Mouse (Mus musculus) limb, embryonic 15.5 days (tissue): Measurements from ENCODE around the gene Gsta3. TPM values are rescaled to one million over a fixed set of nuclear protein-coding genes. Genes with fewer than 3 reads are reported as not detected.
"Not testable (repeated sequence)": the region's sequence is repeated elsewhere in the genome, so short reads cannot be mapped to it uniquely, and the experiment has no call there.

ENCODE experiments used
- ATAC-seq: fragments of 200-750 bp; cut with Nextera tagmentation; 2 replicates; pipeline ENCODE4 v1.8.0; 2017; ENCODE audit warnings: low read depth, moderate TSS enrichment; ENCODE audit not compliant: insufficient number of reproducible peaks, low FRiP score, low TSS enrichment
- H3K27ac ChIP-seq: fragments of 300-500 bp; sonication (generic); 2 replicates; pipeline ENCODE4 v1.5.1; 2015; ENCODE audit warnings: moderate library complexity, mild to moderate bottlenecking, inconsistent platforms
- H3K27me3 ChIP-seq: fragments of 300-500 bp; sonication (generic); 2 replicates; pipeline ENCODE4 v1.6.1; 2015; ENCODE audit warnings: inconsistent platforms
- H3K36me3 ChIP-seq: fragments of 300-500 bp; sonication (generic); 2 replicates; pipeline ENCODE4 v1.6.1; 2015; ENCODE audit warnings: inconsistent platforms
- H3K4me1 ChIP-seq: fragments of 300-500 bp; sonication (generic); 2 replicates; pipeline ENCODE4 v1.6.1; 2015; ENCODE audit warnings: inconsistent platforms
- H3K4me2 ChIP-seq: fragments of 300-500 bp; sonication (generic); 2 replicates; pipeline ENCODE4 v1.6.1; 2015; ENCODE audit warnings: mild to moderate bottlenecking, inconsistent platforms
- H3K4me3 ChIP-seq: fragments of 300-500 bp; sonication (generic); 2 replicates; pipeline ENCODE4 v1.5.1; 2015; ENCODE audit warnings: mild to moderate bottlenecking, inconsistent platforms
- H3K9ac ChIP-seq: fragments of 300-500 bp; sonication (generic); 2 replicates; pipeline ENCODE4 v1.6.1; 2015; ENCODE audit warnings: inconsistent platforms
- H3K9me3 ChIP-seq: fragments of 300-500 bp; sonication (generic); 2 replicates; pipeline ENCODE4 v1.6.1; 2016; ENCODE audit warnings: inconsistent platforms
- WGBS: fragments of 180-500 bp; shearing (Covaris S2); methylation state at CpG from one replicate; pipeline ENCODE4 v1.1.7; 2015; 5-methylcytosine and 5-hydroxymethylcytosine counted together
- polyA plus RNA-seq: library from polyadenylated mRNA; unstranded; fragments of >200 nt; fragmentation: Nextera tagmentation; extraction: Ambion mirVana; gene quantifications from 2 replicates; pipeline ENCODE4 v1.2.1, GENCODE M21; 2015

Gene Gsta3
- polyA plus RNA-seq, 1 experiment from 2014 or later, result 4.0 TPM

DNA sequence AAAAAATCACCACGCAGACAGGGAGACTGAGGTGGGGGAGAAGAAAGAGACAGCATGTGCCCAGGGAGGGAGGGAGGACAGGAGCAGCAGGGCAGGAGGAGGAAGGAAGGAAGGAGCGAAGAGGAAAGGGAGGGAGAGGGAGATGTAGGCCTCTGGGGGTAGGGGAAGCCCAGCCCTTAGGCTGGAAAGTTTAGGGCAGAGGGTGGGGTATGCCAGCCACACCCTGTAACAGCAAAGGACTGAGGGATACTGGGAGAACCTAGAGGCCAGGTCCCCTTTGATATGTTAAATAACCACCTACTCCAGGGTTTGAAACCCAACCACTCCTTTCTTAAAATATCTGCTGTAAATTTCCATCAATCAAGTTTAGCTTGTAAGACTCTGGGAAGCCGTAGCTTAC, 16.0 kb downstream of the Gsta3 start:
- H3K4me3 ChIP-seq, result no peak overlapping the region
- 48% methylated on average over 3 of the region's 3 CpGs for WGBS
- no peaks in the 10 kb centered on the region for H3K36me3 ChIP-seq

DNA sequence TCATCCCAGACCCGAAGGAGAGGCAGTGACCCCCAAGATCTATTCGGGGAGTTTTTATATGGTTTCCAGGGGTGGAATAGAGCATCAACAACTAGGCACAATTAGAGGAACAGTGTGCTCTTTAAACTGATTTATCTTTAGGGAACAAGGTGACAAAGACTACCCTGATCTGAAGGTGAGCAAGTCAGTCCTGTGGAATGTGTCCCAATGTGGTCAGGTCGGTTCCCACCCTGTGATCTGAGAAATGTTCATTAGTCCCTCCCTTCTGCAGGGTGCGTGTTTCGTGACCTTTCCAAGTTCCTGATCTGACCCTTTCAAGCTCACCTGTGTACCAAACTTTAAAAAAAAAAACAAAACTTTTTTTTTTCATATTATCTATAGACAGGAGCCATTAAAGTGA, 16.5 kb downstream of the Gsta3 start:
- Histone ChIP-seq H3K4me2 (no peak overlapping the region), H3K4me1 (0 out of 2 replicates have a peak, but pooled peaks cover 6% of the 10 kb centered on the region), H3K4me3 (no peak overlapping the region), H3K27me3 (no peaks in the 10 kb centered on the region), H3K9ac (no peak overlapping the region), H3K27ac (no peak overlapping the region), H3K9me3 (no peaks in the 10 kb centered on the region), H3K36me3 (no peaks in the 10 kb centered on the region)
- 68% methylated on average over 5 of the region's 5 CpGs for WGBS
- ATAC-seq, result no peak

More for the DNA sequence above, 16.0 kb downstream of the Gsta3 start:
- no peaks in the 10 kb centered on the region for H3K9me3 ChIP-seq
- 0 out of 2 replicates have a peak, but pooled peaks cover 6% of the 10 kb centered on the region for H3K4me1 ChIP-seq
- H3K27ac ChIP-seq, result no peak overlapping the region
- no peak overlapping the region for H3K4me2 ChIP-seq
- no peaks in the 10 kb centered on the region for H3K27me3 ChIP-seq
- no peak overlapping the region for H3K9ac ChIP-seq
- ATAC-seq, result no peak

DNA sequence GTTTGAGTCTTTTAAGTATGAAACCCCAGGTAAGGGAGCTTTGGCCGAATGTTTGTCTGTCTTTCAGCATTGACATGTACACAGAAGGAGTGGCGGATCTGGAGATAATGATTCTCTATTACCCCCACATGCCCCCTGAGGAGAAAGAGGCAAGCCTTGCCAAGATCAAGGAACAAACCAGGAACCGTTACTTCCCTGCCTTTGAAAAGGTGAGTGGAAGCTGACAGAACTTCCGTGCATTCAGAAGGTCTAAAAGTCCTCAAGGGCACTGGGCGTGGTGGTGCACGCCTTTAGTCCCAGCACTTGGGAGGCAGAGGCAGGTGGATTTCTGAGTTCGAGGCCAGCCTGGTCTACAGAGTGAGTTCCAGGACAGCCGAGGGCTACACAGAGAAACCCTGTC, 19.6 kb downstream of the Gsta3 start:
- not testable (repeated sequence) for H3K4me2 ChIP-seq, H3K9ac ChIP-seq, H3K36me3 ChIP-seq, ATAC-seq, H3K27ac ChIP-seq, H3K4me3 ChIP-seq, H3K27me3 ChIP-seq, H3K9me3 ChIP-seq, H3K4me1 ChIP-seq
- WGBS, result 79% methylated on average over 8 of the region's 8 CpGs

DNA sequence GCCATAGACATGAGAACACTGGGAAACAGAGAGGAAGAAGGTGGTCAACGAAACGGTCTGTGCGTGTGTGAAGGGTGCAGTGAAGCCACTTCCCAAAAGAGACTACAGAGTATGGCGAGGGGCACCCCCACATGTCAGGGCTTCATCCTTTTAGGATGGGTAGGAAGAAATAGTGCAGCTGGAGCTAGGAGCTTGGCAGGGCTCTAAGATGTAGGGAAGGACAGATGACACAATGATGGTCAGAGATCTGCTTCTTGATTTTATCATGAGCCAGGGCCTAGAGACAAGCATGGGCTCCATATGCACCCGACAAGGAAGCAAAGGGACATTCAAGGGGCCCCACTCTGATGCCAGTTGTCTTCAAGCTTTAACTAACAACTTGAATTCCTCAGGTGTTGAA, 22.0 kb downstream of the Gsta3 start:
- 92% methylated on average over 5 of the region's 5 CpGs for WGBS
- Histone ChIP-seq H3K9me3 (no peaks in the 10 kb centered on the region), H3K4me1 (no peaks in the 10 kb centered on the region), H3K36me3 (no peaks in the 10 kb centered on the region), H3K4me3 (no peak overlapping the region), H3K9ac (no peak overlapping the region), H3K4me2 (no peak overlapping the region), H3K27me3 (no peaks in the 10 kb centered on the region), H3K27ac (no peak overlapping the region)
- ATAC-seq, result no peak

DNA sequence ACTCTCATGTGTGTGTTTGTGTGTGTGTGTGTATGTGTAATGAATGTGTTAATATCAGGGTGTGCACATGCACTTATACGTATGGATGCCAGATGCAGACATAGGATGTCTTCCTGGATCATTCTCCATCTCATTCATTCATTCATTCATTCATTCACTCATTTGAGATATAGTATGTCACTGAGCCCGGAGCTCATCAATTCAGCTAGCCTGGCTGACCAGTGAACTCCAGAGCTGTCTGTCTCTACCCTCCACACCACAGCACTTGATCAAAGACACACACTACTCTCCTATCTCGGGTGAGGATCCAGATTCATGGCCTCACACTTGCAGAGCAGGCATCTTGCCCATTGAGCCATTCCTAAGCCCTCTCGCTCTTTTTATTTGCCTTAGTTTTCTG, 23.6 kb downstream of the Gsta3 start:
- Histone ChIP-seq H3K36me3 (no peaks in the 10 kb centered on the region), H3K4me2 (no peak overlapping the region), H3K9me3 (no peaks in the 10 kb centered on the region), H3K4me1 (no peaks in the 10 kb centered on the region), H3K9ac (no peak overlapping the region), H3K27ac (no peak overlapping the region), H3K27me3 (no peaks in the 10 kb centered on the region), H3K4me3 (no peak overlapping the region)
- no peak for ATAC-seq
- 80% methylated on average over 4 of the region's 4 CpGs for WGBS

DNA sequence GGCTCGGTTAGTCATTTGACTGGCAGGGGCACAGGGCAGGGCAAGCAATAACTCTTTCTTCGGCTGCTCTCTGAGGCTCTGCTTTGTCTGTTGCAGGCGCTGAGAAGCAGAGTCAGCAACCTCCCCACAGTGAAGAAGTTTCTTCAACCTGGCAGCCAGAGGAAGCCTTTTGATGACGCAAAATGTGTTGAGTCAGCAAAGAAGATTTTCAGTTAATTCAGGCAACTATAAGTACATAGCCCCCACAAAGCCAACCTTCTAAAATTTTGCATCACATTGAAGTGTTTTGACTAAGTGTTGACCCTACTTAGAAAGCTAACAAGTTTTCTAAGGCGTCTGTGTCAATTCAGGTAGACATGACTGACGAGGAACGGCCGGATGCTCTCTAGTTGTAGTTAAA, 24.4 kb downstream of the Gsta3 start:
- Histone ChIP-seq H3K9ac (no peak overlapping the region), H3K4me2 (no peak overlapping the region), H3K27ac (no peak overlapping the region), H3K4me3 (no peak overlapping the region), H3K27me3 (no peaks in the 10 kb centered on the region), H3K4me1 (no peaks in the 10 kb centered on the region), H3K9me3 (no peaks in the 10 kb centered on the region), H3K36me3 (no peaks in the 10 kb centered on the region)
- WGBS, result 79% methylated on average over 8 of the region's 8 CpGs
- no peak for ATAC-seq

DNA sequence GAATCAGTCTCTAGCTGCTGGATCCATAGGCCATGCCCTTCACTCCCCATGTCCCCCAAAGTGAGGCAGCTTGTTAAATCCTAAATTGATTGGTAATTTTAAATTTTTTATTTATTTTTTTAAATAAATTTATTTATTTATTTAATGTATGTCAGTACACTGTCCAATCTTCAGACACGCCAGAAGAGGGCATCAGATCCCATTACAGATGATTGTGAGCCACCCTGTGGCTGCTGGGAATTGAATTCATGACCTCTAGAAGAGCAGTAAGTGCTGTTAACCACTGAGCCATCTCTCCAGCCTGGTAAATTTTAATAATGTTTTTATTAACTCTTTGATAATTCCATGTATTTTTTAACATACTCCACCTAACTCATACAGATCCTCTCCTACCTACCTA, 26.4 kb downstream of the Gsta3 start:
- Histone ChIP-seq H3K27ac (no peak overlapping the region), H3K36me3 (no peaks in the 10 kb centered on the region), H3K9ac (no peak overlapping the region), H3K27me3 (no peaks in the 10 kb centered on the region), H3K9me3 (no peaks in the 10 kb centered on the region), H3K4me1 (peaks cover 3% of the 10 kb centered on the region; the same call in 1 of the 2 replicates), H3K4me3 (no peak overlapping the region), H3K4me2 (no peak overlapping the region)
- no peak for ATAC-seq
- 83% methylated on average over 1 of the region's 1 CpGs for WGBS

DNA sequence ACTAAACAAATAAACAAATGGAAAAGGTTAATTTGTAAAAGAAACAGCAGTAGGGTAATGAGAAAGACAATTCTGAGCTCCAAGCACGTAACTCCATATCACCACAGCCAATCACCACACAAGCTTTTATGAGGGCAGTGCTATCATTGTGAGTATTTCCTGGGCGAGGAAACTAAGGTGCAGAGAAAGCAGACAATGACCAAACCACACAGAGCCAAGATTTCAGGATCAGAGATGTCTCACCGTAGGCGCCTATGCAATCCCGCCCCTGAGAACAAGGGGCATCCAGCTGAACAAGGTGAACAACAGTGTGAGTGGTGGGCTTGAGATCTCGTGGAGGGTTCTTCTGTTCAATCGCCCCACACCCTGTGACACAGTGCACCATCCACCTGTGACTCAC, 27.1 kb downstream of the Gsta3 start:
- WGBS, result 82% methylated on average over 7 of the region's 7 CpGs
- not testable (repeated sequence) for H3K36me3 ChIP-seq, H3K4me2 ChIP-seq, H3K27ac ChIP-seq, H3K27me3 ChIP-seq, H3K4me3 ChIP-seq, H3K9ac ChIP-seq, H3K9me3 ChIP-seq, H3K4me1 ChIP-seq, ATAC-seq

DNA sequence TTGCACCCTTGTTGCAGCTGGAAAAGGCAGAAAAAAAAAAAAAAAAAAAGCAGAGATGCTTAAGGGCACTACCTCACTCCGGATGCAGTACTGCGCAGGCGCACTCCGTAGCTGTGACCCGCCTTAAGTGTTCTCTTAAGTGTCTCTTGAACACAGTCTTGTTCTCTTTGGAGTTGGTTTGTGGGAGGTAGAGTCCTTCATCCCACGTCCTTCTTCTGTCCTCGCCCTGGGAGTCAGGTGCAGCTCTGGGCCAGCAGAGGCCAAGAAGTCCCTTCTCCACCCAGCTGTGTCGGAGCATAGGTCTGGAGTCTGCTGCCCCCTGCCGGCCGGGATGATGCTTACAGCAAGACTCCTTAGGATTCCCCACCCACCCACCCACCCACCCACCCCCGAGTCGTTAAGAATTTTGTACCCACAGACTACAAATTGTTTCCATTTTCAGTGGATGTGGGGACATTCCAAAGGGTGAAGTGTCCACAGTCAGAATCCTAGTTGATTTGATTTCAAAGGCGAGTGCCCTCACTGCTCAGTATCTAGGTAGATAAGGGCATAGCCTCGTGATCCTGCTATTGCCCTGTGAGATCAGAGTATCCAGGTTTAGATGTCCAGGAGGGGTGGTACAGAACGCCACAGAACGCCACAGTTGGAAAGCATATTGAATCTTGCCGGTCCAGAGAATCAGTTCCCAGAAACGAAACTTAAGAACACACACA, 31.1 kb downstream of the Gsta3 start:
- 0 out of 2 replicates have a peak overlapping the region, but pooled peaks have one; percentile 20 for H3K9ac ChIP-seq
- H3K36me3 ChIP-seq, result no peaks in the 10 kb centered on the region
- 22% methylated on average over 18 of the region's 18 CpGs for WGBS
- H3K27ac ChIP-seq, result no peak overlapping the region
- peaks cover 8% of the 10 kb centered on the region for H3K4me1 ChIP-seq
- peak overlapping the region; percentile 34 for H3K4me3 ChIP-seq
- no peaks in the 10 kb centered on the region for H3K27me3 ChIP-seq
- H3K9me3 ChIP-seq, result no peaks in the 10 kb centered on the region
- peak; percentile 62; the same call in 1 of the 2 replicates for ATAC-seq
- peak overlapping the region; percentile 49 for H3K4me2 ChIP-seq

DNA sequence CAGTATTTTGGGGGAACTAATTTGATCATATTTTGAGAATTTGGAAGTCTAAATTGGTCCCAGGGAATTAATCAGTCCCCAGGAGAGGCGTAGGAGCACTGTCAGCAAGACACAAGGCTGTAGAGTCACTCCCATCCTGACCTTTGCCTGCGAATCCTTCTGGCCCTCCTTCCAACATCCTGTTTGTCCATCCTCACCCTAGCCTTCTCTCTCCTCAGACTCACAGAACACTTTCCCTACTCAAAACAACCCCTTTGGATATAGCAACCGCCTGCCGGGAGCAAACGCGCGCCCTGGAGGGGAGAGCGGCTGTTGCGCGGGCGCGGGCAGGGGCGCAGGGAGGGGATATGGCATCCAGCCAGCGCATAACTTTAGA, 31.7 kb downstream of the Gsta3 start:
- no peak overlapping the region for H3K27ac ChIP-seq
- H3K27me3 ChIP-seq, result no peaks in the 10 kb centered on the region
- H3K4me1 ChIP-seq, result peaks cover 8% of the 10 kb centered on the region
- H3K9ac ChIP-seq, result 0 out of 2 replicates have a peak overlapping the region, but pooled peaks have one; percentile 20
- H3K4me3 ChIP-seq, result peak overlapping the region; percentile 34
- no peak for ATAC-seq
- H3K9me3 ChIP-seq, result no peaks in the 10 kb centered on the region
- H3K4me2 ChIP-seq, result peak overlapping the region; percentile 49
- 16% methylated on average over 14 of the region's 14 CpGs for WGBS
- H3K36me3 ChIP-seq, result no peaks in the 10 kb centered on the region

DNA sequence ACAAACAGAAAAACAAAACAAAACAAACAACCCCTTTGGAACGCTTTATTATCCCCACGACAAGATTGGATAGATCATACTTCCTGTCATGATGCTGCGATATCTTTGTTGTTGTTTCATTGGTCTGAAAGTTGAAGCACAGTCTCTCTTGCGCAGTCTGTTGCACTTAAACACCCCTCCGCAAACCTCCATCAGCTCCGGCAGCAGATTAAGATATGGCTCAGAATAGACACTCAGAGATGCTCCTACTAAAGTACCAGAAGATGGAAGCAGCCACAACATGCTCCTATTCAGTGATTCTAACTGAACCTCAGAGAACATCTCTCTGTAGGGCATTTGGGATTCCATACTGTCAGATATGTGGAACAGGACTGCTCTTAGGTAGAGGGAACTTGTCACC, 32.7 kb downstream of the Gsta3 start:
- Histone ChIP-seq H3K4me1 (peaks cover 8% of the 10 kb centered on the region), H3K36me3 (no peaks in the 10 kb centered on the region), H3K27me3 (no peaks in the 10 kb centered on the region), H3K4me2 (no peak overlapping the region), H3K27ac (no peak overlapping the region), H3K4me3 (no peak overlapping the region), H3K9me3 (no peaks in the 10 kb centered on the region), H3K9ac (no peak overlapping the region)
- 93% methylated on average over 6 of the region's 6 CpGs for WGBS
- ATAC-seq, result no peak

DNA sequence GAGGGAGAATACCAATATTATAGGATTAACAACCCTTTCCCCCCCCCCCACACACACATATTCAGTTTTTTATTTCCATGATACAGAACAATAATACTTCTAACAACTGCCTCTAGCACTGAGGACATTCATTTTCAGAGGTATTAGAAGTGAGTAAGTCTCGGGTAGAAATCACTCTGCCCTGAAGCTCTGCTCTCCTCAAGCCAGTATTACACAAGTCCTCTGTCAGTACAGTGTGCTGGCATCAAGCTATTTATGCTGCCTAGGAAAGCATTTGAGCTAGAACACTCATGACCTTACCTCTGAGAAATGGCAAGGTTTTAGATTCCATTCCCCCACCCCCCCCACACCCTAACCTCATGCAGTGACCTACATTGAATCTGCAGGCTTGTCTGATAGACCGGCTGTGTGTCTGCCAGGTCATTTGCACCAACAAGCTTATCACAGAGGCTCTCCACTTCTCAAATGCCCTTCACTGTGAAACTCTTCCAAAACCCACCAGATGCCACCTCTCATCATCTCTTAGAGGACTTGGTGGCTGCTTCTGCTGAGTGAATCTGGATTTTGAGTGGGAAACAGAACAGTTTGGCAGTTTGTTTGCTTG, 34.1 kb downstream of the Gsta3 start:
- ATAC-seq, result no peak
- Histone ChIP-seq H3K4me3 (no peak overlapping the region), H3K36me3 (no peaks in the 10 kb centered on the region), H3K27me3 (no peaks in the 10 kb centered on the region), H3K9ac (no peak overlapping the region), H3K9me3 (no peaks in the 10 kb centered on the region), H3K4me2 (no peak overlapping the region), H3K4me1 (peaks cover 8% of the 10 kb centered on the region), H3K27ac (no peak overlapping the region)
- 55% methylated on average over 2 of the region's 2 CpGs for WGBS
